Mouse (Mus musculus) stomach, postnatal 0 days (tissue): ENCODE measurements around the gene Ccdc180. TPM values are rescaled to one million over a fixed set of nuclear protein-coding genes. Genes with fewer than 3 reads are reported as not detected.

ENCODE experiments used
- ATAC-seq: fragments of 200-750 bp; cut with Nextera tagmentation; 2 replicates; pipeline ENCODE4 v1.8.0; 2017; ENCODE audit not compliant: low FRiP score, low TSS enrichment
- DNase-seq: peaks from one replicate; pipeline ENCODE4 v3.0.0-alpha.2; 2016; ENCODE audit warnings: low spot score
- H3K27ac ChIP-seq: fragments of 300-500 bp; sonication (generic); replicated peaks from 2 replicates; pipeline ENCODE4 v1.5.1; 2014; ENCODE audit warnings: mild to moderate bottlenecking, control low read depth
- H3K27me3 ChIP-seq: fragments of 300-500 bp; sonication (generic); 2 replicates; pipeline ENCODE4 v1.6.1; 2014; ENCODE audit warnings: low read length; ENCODE audit not compliant: control insufficient read depth, insufficient read depth
- H3K36me3 ChIP-seq: fragments of 300-500 bp; sonication (generic); 2 replicates; pipeline ENCODE4 v1.6.1; 2014; ENCODE audit warnings: low read length, mixed read lengths; ENCODE audit not compliant: control insufficient read depth, insufficient read depth
- H3K4me1 ChIP-seq: fragments of 300-500 bp; sonication (generic); replicated peaks from 2 replicates; pipeline ENCODE4 v1.6.1; 2014; ENCODE audit warnings: antibody characterized with exemption; ENCODE audit not compliant: control insufficient read depth, insufficient read depth
- H3K4me2 ChIP-seq: fragments of 300-500 bp; sonication (generic); replicated peaks from 2 replicates; pipeline ENCODE4 v1.6.1; 2014; ENCODE audit warnings: low read depth, mild to moderate bottlenecking, control low read depth, moderate library complexity
- H3K4me3 ChIP-seq: fragments of 300-500 bp; sonication (generic); 2 replicates; pipeline ENCODE4 v1.5.1; 2014; ENCODE audit warnings: low read depth, low read length, control low read depth
- H3K9ac ChIP-seq: fragments of 300-500 bp; sonication (generic); 2 replicates; pipeline ENCODE4 v1.6.1; 2014; ENCODE audit warnings: mild to moderate bottlenecking, low read length, control low read depth, mixed read lengths
- H3K9me3 ChIP-seq: fragments of 300-500 bp; sonication (generic); 2 replicates; pipeline ENCODE4 v1.6.1; 2016; ENCODE audit warnings: low read length; ENCODE audit not compliant: control insufficient read depth
- CTCF ChIP-seq: IDR thresholded peaks from 2 replicates; pipeline ENCODE4 v1.5.1; 2016; ENCODE audit warnings: antibody characterized with exemption, low read depth, mild to moderate bottlenecking, moderate library complexity
- EP300 ChIP-seq: optimal IDR thresholded peaks from 2 replicates; pipeline ENCODE3; 2016; ENCODE audit warnings: antibody characterized with exemption
- WGBS: fragments of 180-500 bp; shearing (Covaris S2); extraction: QIAGEN DNeasy Blood & Tissue Kit; methylation state at CpG from one replicate; pipeline ENCODE4 v1.1.7; 2014; 5-methylcytosine and 5-hydroxymethylcytosine counted together
- polyA plus RNA-seq: library from polyadenylated mRNA; unstranded; fragments of >200 nt; fragmentation: Nextera tagmentation; extraction: Ambion mirVana; gene quantifications from 2 replicates; pipeline ENCODE4 v1.2.1, GENCODE M21; 2015

Gene Ccdc180
- polyA plus RNA-seq = 0.22 and 0.24 TPM in 2 replicates

DNA sequence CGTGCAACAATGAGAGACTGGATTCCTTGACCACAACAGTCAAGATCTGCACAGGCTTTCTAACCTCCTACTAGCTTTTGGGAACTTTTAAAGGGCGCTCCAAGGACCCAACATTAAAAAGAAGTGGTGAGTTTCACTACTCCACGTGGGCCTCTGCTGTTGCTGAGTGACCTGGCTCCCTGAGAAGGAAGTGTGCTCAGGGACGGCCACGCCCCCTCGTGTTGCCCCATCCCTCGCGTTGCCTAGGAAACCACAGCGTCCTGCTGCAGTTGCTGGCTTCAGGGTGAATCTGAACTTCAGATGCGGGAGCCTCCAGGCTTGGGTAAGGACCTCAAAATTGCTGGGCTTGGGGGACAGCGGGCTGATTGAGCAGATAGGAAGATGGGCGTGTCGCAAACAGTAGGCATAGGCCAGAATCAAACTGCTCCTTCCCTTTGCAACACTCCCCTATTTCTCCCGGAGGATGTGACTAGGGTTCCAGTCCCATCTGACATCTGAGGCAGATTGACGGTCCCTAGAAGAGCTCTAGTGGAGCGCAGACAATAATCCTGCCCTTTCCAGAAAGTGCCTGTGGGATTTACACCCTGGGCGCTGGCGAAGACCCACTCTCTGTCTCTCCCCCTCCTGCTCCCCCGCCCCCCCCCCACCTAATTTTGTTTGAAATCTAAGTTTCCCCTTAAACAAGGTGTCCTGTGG is at the start of gene Ccdc180:
TSS of gene Ccdc180 (plus strand) at position 238 of the 696 bp plus-strand sequence.
- DNase-seq = peak; percentile 86
- H3K27me3 ChIP-seq = no peaks in the 10 kb centered on the region
- TF ChIP-seq EP300 (no peak), CTCF (no peak)
- no peaks in the 10 kb centered on the region for H3K36me3 ChIP-seq
- ATAC-seq = peak; percentile 83; the same call in 1 of the 2 replicates
- 19% methylated on average over 19 of the region's 19 CpGs for WGBS
- H3K4me3 ChIP-seq = no peak within 1 kb of the TSS
- H3K9ac ChIP-seq = no peak within 1 kb of the TSS
- no peaks in the 10 kb centered on the region for H3K4me1 ChIP-seq
- no peak within 1 kb of the TSS; the same call in 1 of the 2 replicates for H3K4me2 ChIP-seq
- H3K27ac ChIP-seq = no peak within 1 kb of the TSS
- no peaks in the 10 kb centered on the region for H3K9me3 ChIP-seq

DNA sequence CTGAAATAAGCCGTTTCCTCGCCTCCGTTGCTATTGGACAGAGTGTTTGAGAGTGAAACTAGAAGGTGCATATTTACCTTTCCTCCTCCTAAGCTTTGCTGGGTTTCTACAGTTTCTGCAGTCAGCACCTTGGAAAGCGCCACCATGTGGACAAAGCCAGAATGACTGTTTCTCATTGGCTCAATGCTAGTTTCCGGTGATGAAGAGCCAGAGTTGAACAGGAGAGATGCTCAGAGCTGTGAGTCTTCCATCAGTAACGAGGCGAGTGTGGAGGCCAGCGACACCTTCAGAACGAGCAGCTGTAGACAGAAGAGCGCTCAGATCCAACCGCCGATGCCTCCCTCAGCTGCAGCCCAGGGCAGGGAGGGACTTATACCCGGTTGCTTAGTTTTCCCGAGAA is 45.7 kb upstream of the Ccdc180 start:
- peak; percentile 63 for DNase-seq
- H3K36me3 ChIP-seq = no peaks in the 10 kb centered on the region
- H3K4me3 ChIP-seq = no peak overlapping the region
- H3K4me2 ChIP-seq = no peak overlapping the region
- no peak overlapping the region for H3K27ac ChIP-seq
- ATAC-seq = 0 out of 2 replicates have a peak, but pooled peaks have one; percentile 12
- H3K27me3 ChIP-seq = no peaks in the 10 kb centered on the region
- H3K9me3 ChIP-seq = no peaks in the 10 kb centered on the region
- H3K4me1 ChIP-seq = no peaks in the 10 kb centered on the region
- H3K9ac ChIP-seq = no peak overlapping the region
- TF ChIP-seq EP300 = no peak
- TF ChIP-seq CTCF = peak; percentile 83
- WGBS = 54% methylated on average over 14 of the region's 14 CpGs

DNA sequence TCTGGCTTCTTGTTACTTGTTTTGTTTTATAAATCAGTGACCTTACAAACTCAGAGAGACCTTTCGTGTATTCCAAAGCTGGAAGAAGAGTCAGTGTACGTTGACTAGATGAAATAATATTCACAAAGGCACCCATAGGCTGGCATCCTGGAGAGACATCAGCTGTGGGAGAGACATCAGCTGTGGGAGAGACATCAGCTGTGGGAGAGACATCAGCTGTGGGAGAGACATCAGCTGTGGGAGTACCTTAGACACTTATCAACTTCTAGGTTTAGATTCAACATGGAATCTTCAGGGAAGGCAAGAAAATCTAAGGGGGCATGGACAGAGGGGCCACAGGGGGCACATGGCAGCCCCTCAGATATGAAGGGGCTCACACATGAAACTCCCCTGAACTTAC is 43.8 kb upstream of the Ccdc180 start:
- DNase-seq (no peak), ATAC-seq (no peak)
- H3K4me3 ChIP-seq = no peak overlapping the region
- no peaks in the 10 kb centered on the region for H3K9me3 ChIP-seq
- no peak for TF ChIP-seq CTCF
- TF ChIP-seq EP300 = no peak
- H3K9ac ChIP-seq = no peak overlapping the region
- H3K36me3 ChIP-seq = no peaks in the 10 kb centered on the region
- 93% methylated on average over 2 of the region's 2 CpGs for WGBS
- H3K27me3 ChIP-seq = no peaks in the 10 kb centered on the region
- H3K4me1 ChIP-seq = no peaks in the 10 kb centered on the region
- H3K27ac ChIP-seq = no peak overlapping the region
- no peak overlapping the region for H3K4me2 ChIP-seq

DNA sequence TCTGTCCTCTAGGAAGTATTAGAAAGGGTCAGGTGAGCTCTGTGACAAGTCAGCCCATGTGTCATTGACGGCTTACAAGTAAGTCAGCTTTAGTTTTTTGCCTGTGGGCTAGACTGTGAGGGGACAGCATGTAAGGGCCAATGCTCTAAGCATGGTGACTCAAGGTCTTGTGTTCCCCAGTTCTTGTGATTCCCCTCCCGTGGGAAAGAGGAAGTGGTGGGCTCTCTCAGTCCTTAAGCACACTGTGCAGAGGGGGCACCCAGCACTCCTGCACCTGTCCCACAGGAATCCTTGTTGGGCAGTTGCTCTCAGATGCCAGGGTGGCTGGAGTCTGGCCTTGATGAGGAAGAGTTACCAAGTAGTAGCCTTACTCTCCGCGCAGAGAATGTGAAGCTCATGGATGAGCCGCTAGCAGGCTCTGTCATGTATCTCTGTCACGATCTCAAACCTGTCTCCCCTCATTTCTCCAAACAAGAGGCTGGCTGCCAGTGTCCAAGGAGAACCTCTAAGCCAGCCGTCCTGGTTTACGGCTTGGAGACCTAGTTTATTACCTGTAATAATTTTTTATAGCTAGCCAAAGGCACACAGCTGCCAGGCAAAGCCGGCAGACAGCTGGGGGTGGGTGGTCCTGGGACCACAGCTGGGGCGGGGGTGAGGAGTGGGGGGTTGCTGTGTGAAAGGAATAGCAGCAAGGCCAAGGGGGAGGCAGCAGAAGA is 41.8 kb upstream of the Ccdc180 start, which contains the start of gene Stra6l:
TSS of gene Stra6l (plus strand) at position 556 of the 716 bp plus-strand sequence.
- no peak for TF ChIP-seq CTCF
- TF ChIP-seq EP300 = no peak
- ATAC-seq (no peak), DNase-seq (no peak)
- H3K27ac ChIP-seq = no peak within 1 kb of the TSS
- H3K4me1 ChIP-seq = no peaks in the 10 kb centered on the region
- no peaks in the 10 kb centered on the region for H3K36me3 ChIP-seq
- H3K27me3 ChIP-seq = no peaks in the 10 kb centered on the region
- 51% methylated on average over 10 of the region's 10 CpGs for WGBS
- H3K4me2 ChIP-seq = no peak within 1 kb of the TSS
- no peak within 1 kb of the TSS for H3K4me3 ChIP-seq
- no peaks in the 10 kb centered on the region for H3K9me3 ChIP-seq
- H3K9ac ChIP-seq = no peak within 1 kb of the TSS

DNA sequence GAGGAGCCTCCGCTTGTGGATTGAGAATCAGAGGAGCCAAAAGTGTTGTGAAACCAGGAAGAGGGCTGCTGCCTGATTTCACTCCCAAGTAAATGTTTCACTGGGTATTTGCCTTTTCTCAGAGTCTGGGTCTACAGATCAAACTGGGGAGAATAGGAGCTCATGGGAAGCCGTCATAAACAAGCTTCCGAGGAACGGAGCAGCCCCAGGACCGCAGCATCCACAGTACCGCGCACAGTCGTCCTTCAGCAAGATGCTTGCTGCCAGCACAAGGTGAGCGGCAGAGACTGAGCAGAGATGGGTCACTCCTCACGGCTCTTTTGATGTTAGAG is 41.3 kb upstream of the Ccdc180 start:
- no peak overlapping the region for H3K27ac ChIP-seq

DNA sequence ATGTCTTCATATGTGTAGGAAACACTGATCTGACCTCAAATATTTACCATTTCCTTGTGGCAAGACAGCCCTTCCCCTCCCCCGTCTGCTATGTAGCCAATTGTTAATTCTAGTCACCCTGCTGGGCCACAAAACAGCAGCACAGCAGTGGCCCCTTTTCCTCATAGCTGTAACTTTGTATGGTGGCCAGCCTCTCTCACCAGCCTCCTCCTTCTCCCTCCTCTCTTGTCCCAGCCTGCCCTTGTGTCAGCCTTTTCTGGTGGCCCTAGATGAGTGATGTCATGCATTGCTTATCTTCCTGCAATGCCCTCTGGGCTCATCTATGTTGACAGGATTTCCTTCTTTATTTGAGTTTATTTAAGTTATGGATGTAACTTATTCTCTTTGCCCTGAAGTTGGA is 40.7 kb upstream of the Ccdc180 start:
- Histone ChIP-seq H3K4me3 (no peak overlapping the region), H3K4me2 (no peak overlapping the region), H3K36me3 (no peaks in the 10 kb centered on the region), H3K4me1 (no peaks in the 10 kb centered on the region), H3K27ac (no peak overlapping the region), H3K27me3 (no peaks in the 10 kb centered on the region), H3K9ac (no peak overlapping the region), H3K9me3 (no peaks in the 10 kb centered on the region)
- WGBS = 53% methylated on average over 1 of the region's 1 CpGs
- DNase-seq (no peak), ATAC-seq (no peak)
- TF ChIP-seq CTCF = no peak
- no peak for TF ChIP-seq EP300

More for the DNA sequence above, 41.3 kb upstream of the Ccdc180 start:
- no peak overlapping the region for H3K4me2 ChIP-seq
- H3K36me3 ChIP-seq = no peaks in the 10 kb centered on the region
- H3K27me3 ChIP-seq = no peaks in the 10 kb centered on the region
- DNase-seq (no peak), ATAC-seq (no peak)
- H3K9ac ChIP-seq = no peak overlapping the region
- H3K9me3 ChIP-seq = no peaks in the 10 kb centered on the region
- 47% methylated on average over 10 of the region's 10 CpGs for WGBS
- no peak for TF ChIP-seq CTCF
- TF ChIP-seq EP300 = no peak
- no peaks in the 10 kb centered on the region for H3K4me1 ChIP-seq
- no peak overlapping the region for H3K4me3 ChIP-seq
